Mouse (Mus musculus): Measurements from ENCODE around the gene Slc6a16. TPM values are rescaled to one million over a fixed set of nuclear protein-coding genes. Genes with fewer than 3 reads are reported as not detected.

The Slc6a16 gene
- polyA plus RNA-seq, 1 experiment, result not detected

- Histone ChIP-seq H3K79me2 (ENCODE audit: control insufficient read depth, insufficient read depth) (no peaks in the 10 kb centered on the region), H3K4me3 (ENCODE audit: insufficient read depth, poor library complexity, severe bottlenecking) (no peak overlapping the region), H3K79me3 (ENCODE audit: low read depth) (no peaks in the 10 kb centered on the region), H3K27me3 (ENCODE audit: control insufficient read depth, insufficient read depth, insufficient read length) (peaks cover 85% of the 10 kb centered on the region), H3ac (ENCODE audit: control insufficient read depth, insufficient read length, low read depth) (no peak overlapping the region), H3K36me3 (ENCODE audit: control insufficient read depth, insufficient read depth) (no peaks in the 10 kb centered on the region)
- TF ChIP-seq USF1 (IDR thresholded peaks at IDR 0.05; ENCODE audit: low read depth), result no peak
- TF ChIP-seq FOSL1 (IDR thresholded peaks at IDR 0.05; ENCODE audit: insufficient read depth, low read length, poor library complexity, severe bottlenecking), result no peak
- no peak for TF ChIP-seq MYOG (IDR thresholded peaks at IDR 0.05; ENCODE audit: control insufficient read depth, extremely low read depth, insufficient read length)
- no peak for TF ChIP-seq CEBPB (IDR thresholded peaks at IDR 0.05; ENCODE audit: low read depth)
- TF ChIP-seq CTCF (IDR thresholded peaks at IDR 0.05; ENCODE audit: control insufficient read depth, insufficient read depth, insufficient read length), result no peak
- no peak for TF ChIP-seq MYOD1 (IDR thresholded peaks at IDR 0.05; ENCODE audit: control insufficient read depth, insufficient read length, low read depth)
- TF ChIP-seq MAX (IDR thresholded peaks at IDR 0.05), result no peak
Observed at GRCm38 (mm10) chr7:45262266-45262665, 21.4 kb downstream of the Slc6a16 start.

- Histone ChIP-seq H3K79me2 (ENCODE audit: control insufficient read depth, insufficient read depth) (no peaks in the 10 kb centered on the region), H3K36me3 (ENCODE audit: control insufficient read depth, insufficient read depth) (no peaks in the 10 kb centered on the region), H3ac (ENCODE audit: control insufficient read depth, insufficient read length, low read depth) (no peak overlapping the region), H3K79me3 (ENCODE audit: low read depth) (no peaks in the 10 kb centered on the region), H3K4me3 (ENCODE audit: insufficient read depth, poor library complexity, severe bottlenecking) (no peak overlapping the region), H3K27me3 (ENCODE audit: control insufficient read depth, insufficient read depth, insufficient read length) (peaks cover 85% of the 10 kb centered on the region)
- TF ChIP-seq MAX (IDR thresholded peaks at IDR 0.05) (no peak), CEBPB (IDR thresholded peaks at IDR 0.05; ENCODE audit: low read depth) (no peak), CTCF (IDR thresholded peaks at IDR 0.05; ENCODE audit: control insufficient read depth, insufficient read depth, insufficient read length) (no peak), MYOG (IDR thresholded peaks at IDR 0.05; ENCODE audit: control insufficient read depth, extremely low read depth, insufficient read length) (no peak), FOSL1 (IDR thresholded peaks at IDR 0.05; ENCODE audit: insufficient read depth, low read length, poor library complexity, severe bottlenecking) (no peak), MYOD1 (IDR thresholded peaks at IDR 0.05; ENCODE audit: control insufficient read depth, insufficient read length, low read depth) (no peak), USF1 (IDR thresholded peaks at IDR 0.05; ENCODE audit: low read depth) (no peak)
Observed at GRCm38 (mm10) chr7:45263006-45263607, 22.2 kb downstream of the Slc6a16 start.

- no peaks in the 10 kb centered on the region for H3K36me3 ChIP-seq (ENCODE audit: control insufficient read depth, insufficient read depth)
- TF ChIP-seq MYOD1 (IDR thresholded peaks at IDR 0.05; ENCODE audit: control insufficient read depth, insufficient read length, low read depth) (no peak), CEBPB (IDR thresholded peaks at IDR 0.05; ENCODE audit: low read depth) (no peak), FOSL1 (IDR thresholded peaks at IDR 0.05; ENCODE audit: insufficient read depth, low read length, poor library complexity, severe bottlenecking) (no peak), MYOG (IDR thresholded peaks at IDR 0.05; ENCODE audit: control insufficient read depth, extremely low read depth, insufficient read length) (no peak), USF1 (IDR thresholded peaks at IDR 0.05; ENCODE audit: low read depth) (no peak), CTCF (IDR thresholded peaks at IDR 0.05; ENCODE audit: control insufficient read depth, insufficient read depth, insufficient read length) (no peak), MAX (IDR thresholded peaks at IDR 0.05) (no peak)
- no peak overlapping the region for H3K4me3 ChIP-seq (ENCODE audit: insufficient read depth, poor library complexity, severe bottlenecking)
- no peaks in the 10 kb centered on the region for H3K79me2 ChIP-seq (ENCODE audit: control insufficient read depth, insufficient read depth)
- no peaks in the 10 kb centered on the region for H3K79me3 ChIP-seq (ENCODE audit: low read depth)
- H3ac ChIP-seq (ENCODE audit: control insufficient read depth, insufficient read length, low read depth), result no peak overlapping the region
- H3K27me3 ChIP-seq (ENCODE audit: control insufficient read depth, insufficient read depth, insufficient read length), result peaks cover 86% of the 10 kb centered on the region
Observed at GRCm38 (mm10) chr7:45264348-45264747, 23.5 kb downstream of the Slc6a16 start.

- Histone ChIP-seq H3K4me3 (ENCODE audit: insufficient read depth, poor library complexity, severe bottlenecking) (no peak overlapping the region), H3ac (ENCODE audit: control insufficient read depth, insufficient read length, low read depth) (no peak overlapping the region), H3K79me2 (ENCODE audit: control insufficient read depth, insufficient read depth) (no peaks in the 10 kb centered on the region), H3K36me3 (ENCODE audit: control insufficient read depth, insufficient read depth) (no peaks in the 10 kb centered on the region), H3K27me3 (ENCODE audit: control insufficient read depth, insufficient read depth, insufficient read length) (peaks cover 79% of the 10 kb centered on the region), H3K79me3 (ENCODE audit: low read depth) (no peaks in the 10 kb centered on the region)
- TF ChIP-seq CEBPB (IDR thresholded peaks at IDR 0.05; ENCODE audit: low read depth), result no peak
- TF ChIP-seq FOSL1 (IDR thresholded peaks at IDR 0.05; ENCODE audit: insufficient read depth, low read length, poor library complexity, severe bottlenecking), result no peak
- TF ChIP-seq MYOG (IDR thresholded peaks at IDR 0.05; ENCODE audit: control insufficient read depth, extremely low read depth, insufficient read length), result no peak
- no peak for TF ChIP-seq MYOD1 (IDR thresholded peaks at IDR 0.05; ENCODE audit: control insufficient read depth, insufficient read length, low read depth)
- no peak for TF ChIP-seq USF1 (IDR thresholded peaks at IDR 0.05; ENCODE audit: low read depth)
- TF ChIP-seq MAX (IDR thresholded peaks at IDR 0.05), result no peak
- TF ChIP-seq CTCF (IDR thresholded peaks at IDR 0.05; ENCODE audit: control insufficient read depth, insufficient read depth, insufficient read length), result no peak
Observed at GRCm38 (mm10) chr7:45265518-45265917, 24.6 kb downstream of the Slc6a16 start.

GRCm38 (mm10) chr7:45272786-45273412 is 32.0 kb downstream of the Slc6a16 start:
- Histone ChIP-seq H3ac (ENCODE audit: control insufficient read depth, insufficient read length, low read depth) (no peak overlapping the region), H3K27me3 (ENCODE audit: control insufficient read depth, insufficient read depth, insufficient read length) (peaks cover 40% of the 10 kb centered on the region), H3K79me2 (ENCODE audit: control insufficient read depth, insufficient read depth) (no peaks in the 10 kb centered on the region), H3K79me3 (ENCODE audit: low read depth) (no peaks in the 10 kb centered on the region), H3K4me3 (ENCODE audit: insufficient read depth, poor library complexity, severe bottlenecking) (no peak overlapping the region), H3K36me3 (ENCODE audit: control insufficient read depth, insufficient read depth) (no peaks in the 10 kb centered on the region)
- TF ChIP-seq CEBPB (IDR thresholded peaks at IDR 0.05; ENCODE audit: low read depth) (no peak), USF1 (IDR thresholded peaks at IDR 0.05; ENCODE audit: low read depth) (no peak), MYOD1 (IDR thresholded peaks at IDR 0.05; ENCODE audit: control insufficient read depth, insufficient read length, low read depth) (no peak), FOSL1 (IDR thresholded peaks at IDR 0.05; ENCODE audit: insufficient read depth, low read length, poor library complexity, severe bottlenecking) (no peak), MYOG (IDR thresholded peaks at IDR 0.05; ENCODE audit: control insufficient read depth, extremely low read depth, insufficient read length) (no peak), CTCF (IDR thresholded peaks at IDR 0.05; ENCODE audit: control insufficient read depth, insufficient read depth, insufficient read length) (no peak), MAX (IDR thresholded peaks at IDR 0.05) (no peak)
